In genomic region chr10:4432123-4432931, GRCm38 (mm10) we compare ENCODE assay signal across 8 mouse cellular contexts. TPM values are rescaled to one million over a fixed set of nuclear protein-coding genes. Genes with fewer than 3 reads are reported as not detected.
A peak's percentile ranks its signal among the peaks of the same experiment; 100 is the strongest.
DNase-seq lines count a peak whose midpoint lies in the region; ATAC-seq and TF ChIP-seq lines count a peak whose summit lies in the region.

Rmnd1 (minus strand) TSS chr10:4432388.
Armt1 (plus strand) TSS chr10:4432467.

- WGBS in forebrain, embryonic 10.5 days = under 1% methylated on average over 75 of the region's 75 CpGs
- WGBS in heart, embryonic 15.5 days = under 1% methylated on average over 71 of the region's 75 CpGs
- WGBS in liver, embryonic 14.5 days (ENCODE audit: insufficient replicate concordance) = under 1% methylated on average over 74 of the region's 75 CpGs
- under 1% methylated on average over 63 of the region's 75 CpGs for WGBS in neural tube, embryonic 11.5 days
- under 1% methylated on average over 63 of the region's 75 CpGs for WGBS in stomach, postnatal 0 days

- DNase-seq in c-Kit-negative CD71-positive TER-119-positive erythroid progenitor cells, embryonic 14.5 days (ENCODE audit: low read depth, low spot score) = peak; percentile 86
- DNase-seq in forebrain, embryonic 10.5 days (ENCODE audit: extremely low spot score, low spot score) = peak; percentile 93
- peak; percentile 93 to 98 for DNase-seq in kidney, postnatal 25 days
- peak; percentile 89 for DNase-seq in liver, embryonic 14.5 days (ENCODE audit: low read depth in 3 of 3, low spot score in 3 of 3)
- DNase-seq in neural tube, embryonic 11.5 days (ENCODE audit: low spot score) = peak; percentile 94
- DNase-seq in stomach, postnatal 0 days (ENCODE audit: low spot score) = peak; percentile 98

- peak within 1 kb of the TSS; percentile 71 for H3K9ac ChIP-seq in heart, embryonic 15.5 days
- peak within 1 kb of the TSS; percentile 86 for H3K9ac ChIP-seq in liver, embryonic 14.5 days (replicated peaks)
- H3K9ac ChIP-seq in neural tube, embryonic 11.5 days (ENCODE audit: low read length) = peak within 1 kb of the TSS; percentile 73
- H3K9ac ChIP-seq in stomach, postnatal 0 days (ENCODE audit: low read length) = peak within 1 kb of the TSS; percentile 69

- H3K36me3 ChIP-seq in forebrain, embryonic 10.5 days (replicated peaks) = peaks cover 37% of the 10 kb centered on the region
- H3K36me3 ChIP-seq in heart, embryonic 15.5 days = peaks cover 13% of the 10 kb centered on the region; the same call in 1 of the 2 replicates
- H3K36me3 ChIP-seq in liver, embryonic 14.5 days (replicated peaks; ENCODE audit: control insufficient read depth, insufficient read depth, low read depth) = peaks cover 5% of the 10 kb centered on the region
- no peaks in the 10 kb centered on the region; the same call in 1 of the 2 replicates for H3K36me3 ChIP-seq in neural tube, embryonic 11.5 days (ENCODE audit: control insufficient read depth, insufficient read depth, low read length)
- H3K36me3 ChIP-seq in stomach, postnatal 0 days (ENCODE audit: control insufficient read depth, insufficient read depth, low read length) = peaks cover 3% of the 10 kb centered on the region; the same call in 1 of the 2 replicates

- H3K9me3 ChIP-seq in forebrain, embryonic 10.5 days = no peaks in the 10 kb centered on the region
- H3K9me3 ChIP-seq in heart, embryonic 15.5 days (replicated peaks) = no peaks in the 10 kb centered on the region
- no peaks in the 10 kb centered on the region for H3K9me3 ChIP-seq in liver, embryonic 14.5 days (ENCODE audit: control insufficient read depth, low read length)
- H3K9me3 ChIP-seq in neural tube, embryonic 11.5 days (ENCODE audit: control insufficient read depth, low read length) = no peaks in the 10 kb centered on the region
- no peaks in the 10 kb centered on the region for H3K9me3 ChIP-seq in stomach, postnatal 0 days (ENCODE audit: control insufficient read depth, low read length)

- no peak for TF ChIP-seq CTCF in liver, embryonic 14.5 days (IDR thresholded peaks at IDR 0.05; ENCODE audit: low read depth)
- no peak for TF ChIP-seq CTCF in stomach, postnatal 0 days (IDR thresholded peaks at IDR 0.05; ENCODE audit: low read depth)

- H3K27me3 ChIP-seq in forebrain, embryonic 10.5 days (ENCODE audit: poor library complexity, severe bottlenecking) = no peaks in the 10 kb centered on the region
- no peaks in the 10 kb centered on the region for H3K27me3 ChIP-seq in heart, embryonic 15.5 days
- no peaks in the 10 kb centered on the region for H3K27me3 ChIP-seq in liver, embryonic 14.5 days (ENCODE audit: control insufficient read depth, insufficient read depth, low read length)
- no peaks in the 10 kb centered on the region for H3K27me3 ChIP-seq in neural tube, embryonic 11.5 days (ENCODE audit: control insufficient read depth, insufficient read depth, low read length)
- H3K27me3 ChIP-seq in stomach, postnatal 0 days (ENCODE audit: control insufficient read depth, insufficient read depth, low read length) = no peaks in the 10 kb centered on the region

- peak; percentile 88 for ATAC-seq in CD4-positive, CD25-positive, alpha-beta regulatory T cell, adult 4 months
- ATAC-seq in heart, embryonic 15.5 days (replicated peaks; ENCODE audit: insufficient number of reproducible peaks, insufficient read depth, low FRiP score, low read depth) = peak; percentile 93
- ATAC-seq in liver, embryonic 14.5 days (ENCODE audit: insufficient read depth) = peak; percentile 95
- peak; percentile 95 for ATAC-seq in neural tube, embryonic 11.5 days (ENCODE audit: insufficient read depth, low FRiP score, low TSS enrichment)
- ATAC-seq in stomach, postnatal 0 days (ENCODE audit: low FRiP score, low TSS enrichment) = peak; percentile 97

- H3K4me2 ChIP-seq in heart, embryonic 15.5 days = peak within 1 kb of the TSS; percentile 75
- peak within 1 kb of the TSS; percentile 94 for H3K4me2 ChIP-seq in liver, embryonic 14.5 days (ENCODE audit: low read depth)
- H3K4me2 ChIP-seq in neural tube, embryonic 11.5 days (ENCODE audit: low read depth) = peak within 1 kb of the TSS; percentile 64
- H3K4me2 ChIP-seq in stomach, postnatal 0 days (replicated peaks; ENCODE audit: low read depth) = peak within 1 kb of the TSS; percentile 77

- TF ChIP-seq EP300 in liver, embryonic 14.5 days (IDR thresholded peaks at IDR 0.05; ENCODE audit: low read depth) = no peak; the same call in none of the 2 replicates
- peak; percentile 93 for TF ChIP-seq EP300 in stomach, postnatal 0 days (optimal IDR thresholded peaks at IDR 0.05)

- peak within 1 kb of the TSS; percentile 91 for H3K27ac ChIP-seq in forebrain, embryonic 10.5 days
- H3K27ac ChIP-seq in heart, embryonic 15.5 days = peak within 1 kb of the TSS; percentile 90
- H3K27ac ChIP-seq in liver, embryonic 14.5 days = peak within 1 kb of the TSS; percentile 85
- H3K27ac ChIP-seq in neural tube, embryonic 11.5 days (ENCODE audit: low read depth, low read length) = peak within 1 kb of the TSS; percentile 57; the same call in 1 of the 2 replicates
- peak within 1 kb of the TSS; percentile 91 for H3K27ac ChIP-seq in stomach, postnatal 0 days (replicated peaks)

- peaks cover 20% of the 10 kb centered on the region for H3K4me1 ChIP-seq in forebrain, embryonic 10.5 days
- peaks cover 23% of the 10 kb centered on the region for H3K4me1 ChIP-seq in heart, embryonic 15.5 days (replicated peaks)
- H3K4me1 ChIP-seq in liver, embryonic 14.5 days (replicated peaks; ENCODE audit: control insufficient read depth in 2 of 2, insufficient read depth in 2 of 2, low read length in 1 of 2) = peaks cover 10 to 19% of the 10 kb centered on the region in 2 experiments
- 0 out of 2 replicates have a peak, but pooled peaks cover 3% of the 10 kb centered on the region for H3K4me1 ChIP-seq in neural tube, embryonic 11.5 days (ENCODE audit: control insufficient read depth, insufficient read depth, low read length)
- H3K4me1 ChIP-seq in stomach, postnatal 0 days (replicated peaks; ENCODE audit: control insufficient read depth, insufficient read depth) = no peaks in the 10 kb centered on the region

- peak within 1 kb of the TSS; percentile 68 for H3K4me3 ChIP-seq in forebrain, embryonic 10.5 days
- H3K4me3 ChIP-seq in heart, embryonic 15.5 days = peak within 1 kb of the TSS; percentile 70
- peak within 1 kb of the TSS; percentile 84 to 100 for H3K4me3 ChIP-seq in liver, embryonic 14.5 days (ENCODE audit: insufficient read depth in 1 of 2, low read depth in 2 of 2, low read length in 2 of 2)
- peak within 1 kb of the TSS; percentile 55 for H3K4me3 ChIP-seq in neural tube, embryonic 11.5 days (ENCODE audit: low read depth, low read length)
- H3K4me3 ChIP-seq in stomach, postnatal 0 days (ENCODE audit: low read depth, low read length) = peak within 1 kb of the TSS; percentile 69

RNA-seq across cellular contexts. Expression of gene Rmnd1, which starts in this region (rescaled TPM):
- 10 to 100 TPM; 62.6 to 68.9 TPM for polyA plus RNA-seq in CD4-positive, CD25-positive, alpha-beta regulatory T cell, adult 4 months (2017; shearing (Covaris generic))
- polyA plus RNA-seq in forebrain, embryonic 10.5 days (2016; fragmentation: Nextera tagmentation; extraction: Ambion mirVana) = 48.5 and 50.1 TPM in 2 replicates
- polyA plus RNA-seq in heart, embryonic 15.5 days (2015; fragmentation: Nextera tagmentation; extraction: Ambion mirVana) = 93.3 and 93.4 TPM in 2 replicates
- 17.2 and 19.8 TPM in 2 replicates for polyA plus RNA-seq in liver, embryonic 14.5 days (2012; rRNA removed)
- polyA plus RNA-seq in liver, embryonic 14.5 days (2014; fragmentation: Nextera tagmentation; extraction: Ambion mirVana) = 18.0 and 19.3 TPM in 2 replicates
- polyA plus RNA-seq in neural tube, embryonic 11.5 days (2014; fragmentation: Nextera tagmentation; extraction: Ambion mirVana) = 47.6 and 49.7 TPM in 2 replicates
- 16.6 and 19.3 TPM in 2 replicates for polyA plus RNA-seq in stomach, postnatal 0 days (2015; fragmentation: Nextera tagmentation; extraction: Ambion mirVana)

RNA-seq across cellular contexts. Expression of gene Armt1, which starts in this region (rescaled TPM):
- polyA plus RNA-seq in CD4-positive, CD25-positive, alpha-beta regulatory T cell, adult 4 months (2017; shearing (Covaris generic)) = 10 to 100 TPM; 30.3 to 41.4 TPM
- 33.5 and 34.1 TPM in 2 replicates for polyA plus RNA-seq in forebrain, embryonic 10.5 days (2016; fragmentation: Nextera tagmentation; extraction: Ambion mirVana)
- 14.0 and 14.6 TPM in 2 replicates for polyA plus RNA-seq in heart, embryonic 15.5 days (2015; fragmentation: Nextera tagmentation; extraction: Ambion mirVana)
- polyA plus RNA-seq in liver, embryonic 14.5 days (2012; rRNA removed) = 8.9 and 12.8 TPM in 2 replicates
- polyA plus RNA-seq in liver, embryonic 14.5 days (2014; fragmentation: Nextera tagmentation; extraction: Ambion mirVana) = 14.1 and 16.1 TPM in 2 replicates
- 26.3 and 27.2 TPM in 2 replicates for polyA plus RNA-seq in neural tube, embryonic 11.5 days (2014; fragmentation: Nextera tagmentation; extraction: Ambion mirVana)
- 7.5 and 8.1 TPM in 2 replicates for polyA plus RNA-seq in stomach, postnatal 0 days (2015; fragmentation: Nextera tagmentation; extraction: Ambion mirVana)

Comparison
In these comparisons a context has a peak if more than half of its experiments do, and no peak if none do; other contexts are left out.
1. Peak in every context shown above with its lines: DNase-seq, ATAC-seq, H3K4me3 ChIP-seq and H3K27ac ChIP-seq.